Mouse (Mus musculus) CH12.LX (cell line): ENCODE measurements around the gene Smg9. TPM values are rescaled to one million over a fixed set of nuclear protein-coding genes. Genes with fewer than 3 reads are reported as not detected.

Source experiments
- DNase-seq: peaks from one replicate; pipeline ENCODE4 v3.0.0-alpha.2; 2013; ENCODE audit errors: extremely low read depth
- H3K27ac ChIP-seq: 2 replicates; pipeline ENCODE4 v1.5.1; 2012; ENCODE audit warnings: low read depth, mild to moderate bottlenecking, control low read depth, moderate library complexity; ENCODE audit not compliant: insufficient read depth
- H3K27me3 ChIP-seq: replicated peaks from 2 replicates; pipeline ENCODE3; 2012; ENCODE audit warnings: inconsistent platforms
- H3K36me3 ChIP-seq, 2 experiments: replicated peaks in 1 of 2; 2 replicates each; pipeline versions ENCODE3 to v1.6.1; 2012; ENCODE audit warnings: inconsistent platforms in 1 of 2, low read length in 1 of 2, mild to moderate bottlenecking in 1 of 2, mixed read lengths in 1 of 2, moderate library complexity in 1 of 2; ENCODE audit not compliant: control insufficient read depth in 1 of 2, insufficient read depth in 1 of 2
- H3K4me1 ChIP-seq, 2 experiments: 2 replicates each; pipeline ENCODE4 v1.6.1; 2012; ENCODE audit warnings: inconsistent platforms in 1 of 2, moderate library complexity in 1 of 2; ENCODE audit not compliant: insufficient read depth in 2 of 2, control insufficient read depth in 1 of 2
- H3K4me2 ChIP-seq: 2 replicates; pipeline ENCODE4 v1.6.1; 2012; ENCODE audit warnings: low read depth, mild to moderate bottlenecking, control low read depth; ENCODE audit not compliant: poor library complexity, insufficient read depth, severe bottlenecking
- H3K4me3 ChIP-seq, 3 experiments: fragments of 150-350 bp in 1 of 3; sonication (generic) in 1 of 3; replicated peaks in 1 of 3; 2 replicates each; pipeline versions ENCODE3 to v1.5.1; 2011 to 2012; ENCODE audit warnings: low read depth in 2 of 3, low read length in 2 of 3, mild to moderate bottlenecking in 2 of 3, moderate library complexity in 2 of 3, control low read depth in 1 of 3, improper control_type of control experiment in 1 of 3, inconsistent platforms in 1 of 3, mixed read lengths in 1 of 3; ENCODE audit not compliant: poor library complexity in 1 of 3
- H3K79me2 ChIP-seq: replicated peaks from 2 replicates; pipeline ENCODE4 v1.6.1; 2012; ENCODE audit warnings: mild to moderate bottlenecking, moderate library complexity; ENCODE audit not compliant: control insufficient read depth, poor library complexity, insufficient read depth, severe bottlenecking; ENCODE audit errors: extremely low read depth
- H3K9ac ChIP-seq: 2 replicates; pipeline ENCODE4 v1.6.1; 2012; ENCODE audit warnings: low read depth, mild to moderate bottlenecking, control low read depth, moderate library complexity; ENCODE audit not compliant: insufficient read depth
- H3K9me3 ChIP-seq: replicated peaks from 2 replicates; pipeline ENCODE3; 2012; ENCODE audit warnings: low read length, inconsistent platforms, mixed read lengths
- BHLHE40 ChIP-seq: IDR thresholded peaks from 2 replicates; pipeline ENCODE4 v1.6.1; 2011; ENCODE audit warnings: mild to moderate bottlenecking, low read depth, low read length, improper control_type of control experiment
- CHD2 ChIP-seq: IDR thresholded peaks from 2 replicates; pipeline ENCODE4 v1.6.1; 2011; ENCODE audit warnings: low read length, improper control_type of control experiment
- CTCF ChIP-seq, 2 experiments: IDR thresholded peaks in 1 of 2; conservative IDR thresholded peaks in 1 of 2; 2 replicates each; pipeline ENCODE4 v1.5.1; 2011 to 2012; ENCODE audit warnings: low read depth in 2 of 2, low read length in 2 of 2, improper control_type of control experiment in 1 of 2, inconsistent platforms in 1 of 2, mild to moderate bottlenecking in 1 of 2, moderate library complexity in 1 of 2
- EP300 ChIP-seq: IDR thresholded peaks from 2 replicates; pipeline ENCODE4 v1.6.1; 2011; ENCODE audit warnings: low read length, improper control_type of control experiment
- ETS1 ChIP-seq: conservative IDR thresholded peaks from 2 replicates; pipeline ENCODE4 v1.6.1; 2012; ENCODE audit warnings: low read depth, mild to moderate bottlenecking, inconsistent platforms, low read length, improper control_type of control experiment, moderate library complexity
- GABPA ChIP-seq: IDR thresholded peaks from 2 replicates; pipeline ENCODE4 v1.6.1; 2012; ENCODE audit warnings: low read depth, low read length, improper control_type of control experiment, inconsistent platforms; ENCODE audit not compliant: insufficient replicate concordance
- HCFC1 ChIP-seq: IDR thresholded peaks from 2 replicates; pipeline ENCODE4 v1.6.1; 2012; ENCODE audit warnings: low read depth, mild to moderate bottlenecking, inconsistent platforms, low read length, improper control_type of control experiment
- IRF4 ChIP-seq: IDR thresholded peaks from 2 replicates; pipeline ENCODE4 v1.6.1; 2014; ENCODE audit warnings: low read depth, mild to moderate bottlenecking, inconsistent platforms, low read length, improper control_type of control experiment
- JUN ChIP-seq: IDR thresholded peaks from 2 replicates; pipeline ENCODE4 v1.6.1; 2011; ENCODE audit warnings: low read depth, mild to moderate bottlenecking, low read length, improper control_type of control experiment, moderate library complexity; ENCODE audit not compliant: insufficient read depth
- JUND ChIP-seq: conservative IDR thresholded peaks from 2 replicates; pipeline ENCODE4 v1.6.1; 2011; ENCODE audit warnings: low read depth, low read length, improper control_type of control experiment
- KAT2A ChIP-seq: IDR thresholded peaks from 2 replicates; pipeline ENCODE4 v1.6.1; 2012; ENCODE audit warnings: low read length, improper control_type of control experiment, inconsistent platforms; ENCODE audit not compliant: insufficient replicate concordance
- MAFK ChIP-seq: IDR thresholded peaks from 2 replicates; pipeline ENCODE4 v1.6.1; 2011; ENCODE audit warnings: low read length, improper control_type of control experiment; ENCODE audit not compliant: insufficient replicate concordance
- MAX ChIP-seq: IDR thresholded peaks from 2 replicates; pipeline ENCODE4 v1.6.1; 2011; ENCODE audit warnings: low read length, improper control_type of control experiment
- MAZ ChIP-seq: IDR thresholded peaks from 2 replicates; pipeline ENCODE4 v1.6.1; 2012; ENCODE audit warnings: low read depth, mild to moderate bottlenecking, inconsistent platforms, low read length, improper control_type of control experiment, moderate library complexity
- MEF2A ChIP-seq: IDR thresholded peaks from 2 replicates; pipeline ENCODE4 v1.6.1; 2014; ENCODE audit warnings: low read depth, mild to moderate bottlenecking, inconsistent platforms, low read length, improper control_type of control experiment, borderline replicate concordance
- MXI1 ChIP-seq: IDR thresholded peaks from 2 replicates; pipeline ENCODE4 v1.6.1; 2011; ENCODE audit warnings: mild to moderate bottlenecking, low read depth, low read length, improper control_type of control experiment
- MYC ChIP-seq: IDR thresholded peaks from 2 replicates; pipeline ENCODE4 v1.6.1; 2011; ENCODE audit warnings: low read depth, mild to moderate bottlenecking, improper control_type of control experiment, low read length
- NELFE ChIP-seq: IDR thresholded peaks from 2 replicates; pipeline ENCODE4 v1.6.1; 2011; ENCODE audit warnings: low read depth, low read length, improper control_type of control experiment
- NRF1 ChIP-seq: IDR thresholded peaks from 2 replicates; pipeline ENCODE4 v1.6.1; 2014; ENCODE audit warnings: low read depth, mild to moderate bottlenecking, inconsistent platforms, low read length, improper control_type of control experiment, moderate library complexity
- PAX5 ChIP-seq: IDR thresholded peaks from 2 replicates; pipeline ENCODE4 v1.6.1; 2012; ENCODE audit warnings: low read length, inconsistent platforms, mixed read lengths
- POLR2A ChIP-seq: IDR thresholded peaks from 2 replicates; pipeline ENCODE4 v1.6.1; 2011; ENCODE audit warnings: low read depth, mild to moderate bottlenecking, improper control_type of control experiment, low read length
- POLR2AphosphoS2 ChIP-seq: IDR thresholded peaks from 2 replicates; pipeline ENCODE4 v1.6.1; 2011; ENCODE audit warnings: low read depth, low read length, improper control_type of control experiment
- RAD21 ChIP-seq: IDR thresholded peaks from 2 replicates; pipeline ENCODE4 v1.6.1; 2011; ENCODE audit warnings: low read depth, mild to moderate bottlenecking, low read length, improper control_type of control experiment, moderate library complexity
- RCOR1 ChIP-seq: conservative IDR thresholded peaks from 2 replicates; pipeline ENCODE4 v1.6.1; 2012; ENCODE audit warnings: low read depth, mild to moderate bottlenecking, inconsistent platforms, low read length, improper control_type of control experiment
- SIN3A ChIP-seq: IDR thresholded peaks from 2 replicates; pipeline ENCODE4 v1.6.1; 2012; ENCODE audit warnings: low read length, improper control_type of control experiment, inconsistent platforms
- SMC3 ChIP-seq: IDR thresholded peaks from 2 replicates; pipeline ENCODE4 v1.6.1; 2011; ENCODE audit warnings: low read depth, low read length, improper control_type of control experiment
- TBP ChIP-seq: conservative IDR thresholded peaks from 2 replicates; pipeline ENCODE4 v1.6.1; 2011; ENCODE audit warnings: low read depth, low read length, improper control_type of control experiment
- TCF12 ChIP-seq: IDR thresholded peaks from 2 replicates; pipeline ENCODE4 v1.6.1; 2014; ENCODE audit warnings: low read depth, mild to moderate bottlenecking, inconsistent platforms, low read length, improper control_type of control experiment
- UBTF ChIP-seq: IDR thresholded peaks from 2 replicates; pipeline ENCODE4 v1.6.1; 2012; ENCODE audit warnings: low read depth, mild to moderate bottlenecking, inconsistent platforms, low read length, improper control_type of control experiment, moderate library complexity
- USF1 ChIP-seq: IDR thresholded peaks from 2 replicates; pipeline ENCODE4 v1.6.1; 2014; ENCODE audit warnings: low read depth, mild to moderate bottlenecking, inconsistent platforms, low read length, improper control_type of control experiment
- USF2 ChIP-seq: conservative IDR thresholded peaks from 2 replicates; pipeline ENCODE4 v1.6.1; 2011; ENCODE audit warnings: low read depth, low read length, improper control_type of control experiment
- ZC3H11A ChIP-seq: IDR thresholded peaks from 2 replicates; pipeline ENCODE4 v1.6.1; 2012; ENCODE audit warnings: low read depth, mild to moderate bottlenecking, inconsistent platforms, low read length, improper control_type of control experiment
- ZMIZ1 ChIP-seq: IDR thresholded peaks from 2 replicates; pipeline ENCODE4 v1.6.1; 2012; ENCODE audit warnings: low read depth, mild to moderate bottlenecking, inconsistent platforms, low read length, improper control_type of control experiment
- ZNF384 ChIP-seq: IDR thresholded peaks from 2 replicates; pipeline ENCODE4 v1.6.1; 2012; ENCODE audit warnings: low read depth, low read length, improper control_type of control experiment, inconsistent platforms
- dilution Hi-C: fragments of 300-500 bp; cut with MboI; formaldehyde crosslinking; loops from 2 replicates; pipeline ENCODE4 v1.14.3; 2020; ENCODE audit warnings: low sequenced_read_pairs; ENCODE audit not compliant: extremely low pct_unique_long_range_greater_than_20kb, extremely low pct_ligation_motif_present
- in situ Hi-C: fragments of 300-500 bp; cut with MboI; formaldehyde crosslinking; loops from 3 replicates; pipeline ENCODE4 v1.14.3; 2019; ENCODE audit warnings: low sequenced_read_pairs, low pct_ligation_motif_present, low pct_unique_long_range_greater_than_20kb, mixed read lengths
- polyA plus RNA-seq: library from polyadenylated mRNA; unstranded; fragments of >175 nt; gene quantifications from 2 replicates; pipeline ENCODE4 v1.2.1, GENCODE M21; 2012; ENCODE audit warnings: low read depth; ENCODE audit not compliant: insufficient read length
- total RNA-seq, 2 experiments: library from RNA; depleted of rRNA; stranded (reverse); fragments of 300-350 nt in 1 of 2; fragments of >200 nt in 1 of 2; gene quantifications; 2 replicates each; pipeline ENCODE4 v1.2.3; 2012 to 2014

The Smg9 gene
- total and polyA plus RNA-seq, 3 experiments: 19.9 to 26.8 (median 20.5) TPM

GRCm38 (mm10) chr7:24442313-24442712 lies 42.9 kb downstream of the Smg9 start (continued):
- no peak; the same call in 1 of the 2 replicates for TF ChIP-seq MAZ
- TF ChIP-seq IRF4: peak; percentile 93
- TF ChIP-seq MYC: peak; percentile 67; the same call in 1 of the 2 replicates
- TF ChIP-seq GABPA: no peak
- no peak for TF ChIP-seq HCFC1
- TF ChIP-seq POLR2A: no peak
- TF ChIP-seq MXI1: no peak
- peak; percentile 84 for TF ChIP-seq ETS1
- TF ChIP-seq CHD2: no peak; the same call in 1 of the 2 replicates
- no peak for TF ChIP-seq CTCF (conservative IDR thresholded peaks at IDR 0.05 in 1 of 2, IDR thresholded peaks at IDR 0.05 in 1 of 2; ENCODE audit: low read depth in 2 of 2, low read length in 2 of 2)
- TF ChIP-seq MEF2A: peak; percentile 68; the same call in 1 of the 2 replicates
- peak; percentile 62 for TF ChIP-seq MAFK
- no peak for TF ChIP-seq USF2
- TF ChIP-seq RCOR1: no peak
- TF ChIP-seq TBP: 0 out of 2 replicates have a peak, but pooled peaks have one; percentile 17
- TF ChIP-seq USF1: no peak
- no peak for TF ChIP-seq NRF1
- TF ChIP-seq, all 38 proteins: peak for 12

- Histone ChIP-seq H3K27ac (no peak overlapping the region), H3K36me3 (no peaks in the 10 kb centered on the region), H3K9ac (no peak overlapping the region), H3K4me2 (0 out of 2 replicates have a peak overlapping the region, but pooled peaks have one; percentile 4), H3K4me3 (no peak overlapping the region), H3K79me2 (no peaks in the 10 kb centered on the region), H3K9me3 (peaks cover 15% of the 10 kb centered on the region), H3K27me3 (peaks cover 24% of the 10 kb centered on the region), H3K4me1 (peaks cover 24 to 68% of the 10 kb centered on the region in 2 experiments)
- dilution Hi-C loops: no loop called here
- in situ Hi-C loops: no loop called here
- DNase-seq: peak; percentile 92
- TF ChIP-seq NELFE (no peak), MYC (0 out of 2 replicates have a peak, but pooled peaks have one; percentile 66), POLR2AphosphoS2 (no peak), RCOR1 (no peak), MXI1 (no peak), JUN (no peak), UBTF (no peak), TBP (no peak), ZC3H11A (no peak), JUND (no peak), TCF12 (peak; percentile 70; the same call in 1 of the 2 replicates), PAX5 (no peak), EP300 (peak; percentile 84), ZMIZ1 (0 out of 2 replicates have a peak, but pooled peaks have one; percentile 31), SMC3 (no peak), ZNF384 (no peak), CTCF (conservative IDR thresholded peaks at IDR 0.05 in 1 of 2, IDR thresholded peaks at IDR 0.05 in 1 of 2; ENCODE audit: low read depth in 2 of 2, low read length in 2 of 2) (no peak), MEF2A (0 out of 2 replicates have a peak, but pooled peaks have one; percentile 29), SIN3A (peak; percentile 40; the same call in 1 of the 2 replicates), USF2 (peak; percentile 50; the same call in 1 of the 2 replicates), MAFK (peak; percentile 61; the same call in 1 of the 2 replicates), KAT2A (peak; percentile 80), NRF1 (no peak), RAD21 (no peak), MAX (peak; percentile 73; the same call in 1 of the 2 replicates), MAZ (no peak), BHLHE40 (peak; percentile 96), CHD2 (peak; percentile 45; the same call in 1 of the 2 replicates), ETS1 (peak; percentile 78)
Observed at GRCm38 (mm10) chr7:24445266-24445926, 46.0 kb downstream of the Smg9 start.
